Mouse (Mus musculus): ENCODE results near the gene P3h4. TPM values are rescaled to one million over a fixed set of nuclear protein-coding genes. Genes with fewer than 3 reads are reported as not detected.

The P3h4 gene
- polyA plus RNA-seq, 1 experiment = 13.3 TPM

DNA sequence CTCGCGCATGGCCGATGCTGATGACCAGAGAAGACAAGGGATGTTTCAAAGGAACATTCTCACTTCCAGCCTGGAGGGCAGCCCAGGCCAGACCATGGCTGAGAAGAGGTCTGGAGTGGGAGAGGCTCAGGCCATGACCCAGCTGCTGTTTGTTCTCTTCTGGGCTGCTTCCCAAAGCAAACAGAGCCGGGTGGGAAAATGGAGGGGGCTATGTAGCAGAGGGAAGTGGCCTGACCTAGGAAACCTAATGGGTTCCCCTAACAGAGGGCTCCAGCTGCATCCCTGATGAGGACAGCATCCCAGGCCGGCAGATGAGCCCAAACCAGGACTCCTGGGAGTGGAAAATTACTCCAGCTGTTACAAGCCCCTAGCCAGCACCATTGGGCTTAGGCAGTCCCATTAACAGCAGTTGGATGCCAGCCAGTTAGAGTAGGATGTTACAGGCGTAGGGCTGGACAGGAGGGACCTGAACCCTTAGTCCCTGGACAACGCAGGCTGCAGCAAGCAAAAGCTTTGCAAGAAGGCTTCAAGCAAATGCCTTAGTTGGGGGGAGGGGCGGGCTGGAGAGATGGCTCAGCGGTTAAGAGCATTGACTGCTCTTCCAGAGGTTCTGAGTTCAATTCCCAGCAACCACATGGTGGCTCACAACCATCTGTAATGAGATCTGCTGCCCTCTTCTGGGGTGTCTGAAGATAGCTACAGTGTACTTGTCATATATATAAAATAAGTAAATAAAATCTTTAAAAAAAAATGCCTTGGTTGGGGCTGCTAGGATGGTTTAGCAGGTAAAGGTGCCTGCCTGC is 23.4 kb downstream of the P3h4 start:
- H3K9ac ChIP-seq (ENCODE audit: low read depth, poor library complexity, severe bottlenecking) = 0 out of 2 replicates have a peak overlapping the region, but pooled peaks have one; percentile 2
- H3K27me3 ChIP-seq (ENCODE audit: control insufficient read depth, insufficient read depth, low read length, poor library complexity, severe bottlenecking) = no peaks in the 10 kb centered on the region
- peaks cover 23% of the 10 kb centered on the region for H3K4me1 ChIP-seq (ENCODE audit: control insufficient read depth, insufficient read depth, low read length)
- TF ChIP-seq CTCF (IDR thresholded peaks at IDR 0.05; ENCODE audit: low read depth, low read length) = no peak
- TF ChIP-seq EP300 (IDR thresholded peaks at IDR 0.05; ENCODE audit: insufficient read depth, low read depth, low read length) = no peak
- TF ChIP-seq POLR2A (IDR thresholded peaks at IDR 0.05; ENCODE audit: insufficient read depth, low read length) = no peak
- H3K4me3 ChIP-seq (ENCODE audit: low read depth, low read length) = no peak overlapping the region
- peak overlapping the region; percentile 39 for H3K27ac ChIP-seq (ENCODE audit: insufficient read depth, low read length)
- H3K9me3 ChIP-seq (replicated peaks; ENCODE audit: control insufficient read depth, insufficient read depth, low read length, poor library complexity, severe bottlenecking) = no peaks in the 10 kb centered on the region
- H3K36me3 ChIP-seq (ENCODE audit: control insufficient read depth, insufficient read depth, low read length, poor library complexity, severe bottlenecking) = no peaks in the 10 kb centered on the region

DNA sequence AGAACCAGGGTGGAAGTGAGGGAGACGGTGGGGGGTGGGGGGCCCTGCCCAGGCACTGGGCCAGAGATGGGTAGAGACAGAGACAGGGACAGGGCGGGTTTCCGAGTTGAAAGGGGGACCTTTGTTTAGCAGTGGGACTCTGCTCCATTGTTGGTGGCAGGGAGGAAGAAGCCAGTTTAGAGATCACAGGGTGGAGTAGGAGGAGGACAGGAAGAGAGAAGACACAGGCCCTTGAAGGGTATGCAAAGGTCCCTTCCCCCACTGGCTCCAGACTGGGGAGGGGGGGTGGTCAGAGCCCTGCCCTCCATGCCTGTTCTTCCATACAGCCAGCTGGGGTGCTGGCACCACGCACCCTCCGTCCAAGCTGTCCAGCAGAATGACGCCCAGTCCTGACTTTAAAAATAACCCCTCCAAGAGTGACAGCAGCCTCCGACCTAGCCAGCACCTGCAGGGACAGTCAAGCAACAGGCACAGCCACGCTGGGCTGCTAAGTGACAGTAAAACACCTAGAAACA is 24.6 kb downstream of the P3h4 start:
- Histone ChIP-seq H3K27ac (ENCODE audit: insufficient read depth, low read length) (peak overlapping the region; percentile 88), H3K27me3 (ENCODE audit: control insufficient read depth, insufficient read depth, low read length, poor library complexity, severe bottlenecking) (no peaks in the 10 kb centered on the region), H3K4me1 (ENCODE audit: control insufficient read depth, insufficient read depth, low read length) (peaks cover 26% of the 10 kb centered on the region), H3K9me3 (replicated peaks; ENCODE audit: control insufficient read depth, insufficient read depth, low read length, poor library complexity, severe bottlenecking) (no peaks in the 10 kb centered on the region), H3K36me3 (ENCODE audit: control insufficient read depth, insufficient read depth, low read length, poor library complexity, severe bottlenecking) (no peaks in the 10 kb centered on the region), H3K4me3 (ENCODE audit: low read depth, low read length) (no peak overlapping the region), H3K9ac (ENCODE audit: low read depth, poor library complexity, severe bottlenecking) (no peak overlapping the region)
- TF ChIP-seq CTCF (IDR thresholded peaks at IDR 0.05; ENCODE audit: low read depth, low read length) = no peak
- TF ChIP-seq POLR2A (IDR thresholded peaks at IDR 0.05; ENCODE audit: insufficient read depth, low read length) = no peak
- TF ChIP-seq EP300 (IDR thresholded peaks at IDR 0.05; ENCODE audit: insufficient read depth, low read depth, low read length) = peak; percentile 88

DNA sequence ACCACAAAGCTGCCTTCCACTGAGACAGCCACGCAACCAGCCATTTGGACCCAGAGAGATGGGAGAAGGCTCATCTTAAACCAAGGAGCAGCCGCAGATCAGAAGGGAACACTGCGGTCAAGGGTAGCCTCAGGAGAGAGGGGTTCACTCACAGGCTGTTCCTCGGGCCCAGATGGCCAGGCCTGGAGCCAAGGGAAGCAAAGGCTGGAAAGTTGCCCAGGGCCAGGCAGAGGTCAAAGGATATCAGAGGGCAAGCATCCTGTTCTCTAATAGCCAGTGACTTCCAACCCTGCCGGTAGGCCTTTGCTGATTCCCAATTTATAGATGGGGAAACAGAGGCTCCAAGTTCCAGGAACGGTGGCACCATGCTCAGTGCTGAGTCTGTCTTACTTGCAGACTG is 26.0 kb downstream of the P3h4 start:
- Histone ChIP-seq H3K36me3 (ENCODE audit: control insufficient read depth, insufficient read depth, low read length, poor library complexity, severe bottlenecking) (0 out of 2 replicates have a peak, but pooled peaks cover 4% of the 10 kb centered on the region), H3K27me3 (ENCODE audit: control insufficient read depth, insufficient read depth, low read length, poor library complexity, severe bottlenecking) (no peaks in the 10 kb centered on the region), H3K9ac (ENCODE audit: low read depth, poor library complexity, severe bottlenecking) (peak overlapping the region; percentile 35), H3K4me3 (ENCODE audit: low read depth, low read length) (peak overlapping the region; percentile 3; the same call in 1 of the 2 replicates), H3K27ac (ENCODE audit: insufficient read depth, low read length) (peak overlapping the region; percentile 88), H3K4me1 (ENCODE audit: control insufficient read depth, insufficient read depth, low read length) (peaks cover 29% of the 10 kb centered on the region), H3K9me3 (replicated peaks; ENCODE audit: control insufficient read depth, insufficient read depth, low read length, poor library complexity, severe bottlenecking) (no peaks in the 10 kb centered on the region)
- TF ChIP-seq EP300 (IDR thresholded peaks at IDR 0.05; ENCODE audit: insufficient read depth, low read depth, low read length) = no peak
- TF ChIP-seq POLR2A (IDR thresholded peaks at IDR 0.05; ENCODE audit: insufficient read depth, low read length) = no peak
- no peak for TF ChIP-seq CTCF (IDR thresholded peaks at IDR 0.05; ENCODE audit: low read depth, low read length)

GRCm38 (mm10) chr11:100387589-100388375 is 26.9 kb downstream of the P3h4 start:
- Histone ChIP-seq H3K27ac (ENCODE audit: insufficient read depth, low read length) (peak overlapping the region; percentile 95), H3K36me3 (ENCODE audit: control insufficient read depth, insufficient read depth, low read length, poor library complexity, severe bottlenecking) (0 out of 2 replicates have a peak, but pooled peaks cover 4% of the 10 kb centered on the region), H3K9me3 (replicated peaks; ENCODE audit: control insufficient read depth, insufficient read depth, low read length, poor library complexity, severe bottlenecking) (no peaks in the 10 kb centered on the region), H3K9ac (ENCODE audit: low read depth, poor library complexity, severe bottlenecking) (peak overlapping the region; percentile 35), H3K4me1 (ENCODE audit: control insufficient read depth, insufficient read depth, low read length) (peaks cover 26% of the 10 kb centered on the region), H3K4me3 (ENCODE audit: low read depth, low read length) (no peak overlapping the region), H3K27me3 (ENCODE audit: control insufficient read depth, insufficient read depth, low read length, poor library complexity, severe bottlenecking) (no peaks in the 10 kb centered on the region)
- TF ChIP-seq CTCF (IDR thresholded peaks at IDR 0.05; ENCODE audit: low read depth, low read length) (no peak), POLR2A (IDR thresholded peaks at IDR 0.05; ENCODE audit: insufficient read depth, low read length) (no peak), EP300 (IDR thresholded peaks at IDR 0.05; ENCODE audit: insufficient read depth, low read depth, low read length) (0 out of 2 replicates have a peak, but pooled peaks have one; percentile 47)

DNA sequence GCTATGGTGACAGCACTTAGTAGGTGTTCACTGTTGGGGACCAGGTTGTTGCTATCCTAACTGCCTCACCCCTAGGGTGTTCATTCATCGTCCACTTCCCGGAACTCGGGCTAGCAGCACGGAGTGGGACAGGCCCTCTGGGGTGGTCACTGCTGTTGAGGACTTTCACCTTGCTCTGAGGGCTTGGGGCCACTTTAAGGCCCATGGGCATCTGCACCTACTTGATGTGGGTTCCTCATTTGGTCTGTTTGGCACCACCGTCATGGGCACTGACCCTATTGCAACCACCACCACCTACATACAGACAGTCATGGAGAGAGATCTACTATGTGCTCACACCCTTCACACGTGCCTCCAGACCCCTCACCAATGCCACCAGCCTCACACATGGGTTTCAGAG is 27.5 kb downstream of the P3h4 start:
- TF ChIP-seq EP300 (IDR thresholded peaks at IDR 0.05; ENCODE audit: insufficient read depth, low read depth, low read length) = no peak
- TF ChIP-seq CTCF (IDR thresholded peaks at IDR 0.05; ENCODE audit: low read depth, low read length) = no peak
- no peak for TF ChIP-seq POLR2A (IDR thresholded peaks at IDR 0.05; ENCODE audit: insufficient read depth, low read length)
- Histone ChIP-seq H3K36me3 (ENCODE audit: control insufficient read depth, insufficient read depth, low read length, poor library complexity, severe bottlenecking) (0 out of 2 replicates have a peak, but pooled peaks cover 4% of the 10 kb centered on the region), H3K9me3 (replicated peaks; ENCODE audit: control insufficient read depth, insufficient read depth, low read length, poor library complexity, severe bottlenecking) (no peaks in the 10 kb centered on the region), H3K4me3 (ENCODE audit: low read depth, low read length) (no peak overlapping the region), H3K27me3 (ENCODE audit: control insufficient read depth, insufficient read depth, low read length, poor library complexity, severe bottlenecking) (no peaks in the 10 kb centered on the region), H3K9ac (ENCODE audit: low read depth, poor library complexity, severe bottlenecking) (0 out of 2 replicates have a peak overlapping the region, but pooled peaks have one; percentile 2), H3K4me1 (ENCODE audit: control insufficient read depth, insufficient read depth, low read length) (peaks cover 21% of the 10 kb centered on the region), H3K27ac (ENCODE audit: insufficient read depth, low read length) (peak overlapping the region; percentile 95)
